Mouse (Mus musculus): ENCODE measurements around the gene Samm50. TPM values are rescaled to one million over a fixed set of nuclear protein-coding genes. Genes with fewer than 3 reads are reported as not detected.

Gene Samm50
- polyA plus RNA-seq, 1 experiment from 2014 or later = 56.3 TPM

GRCm38 (mm10) chr15:84246195-84246594 lies 54.2 kb downstream of the Samm50 start:
- Histone ChIP-seq H3K27ac (peak overlapping the region; percentile 2; the same call in 1 of the 2 replicates), H3K4me2 (replicated peaks) (no peak overlapping the region), H3K4me3 (replicated peaks; ENCODE audit: low read length) (no peak overlapping the region), H3K9ac (no peak overlapping the region), H3K27me3 (ENCODE audit: control insufficient read depth, insufficient read depth, low read length) (no peaks in the 10 kb centered on the region), H3K4me1 (replicated peaks; ENCODE audit: control insufficient read depth, insufficient read depth, low read length) (peaks cover 6% of the 10 kb centered on the region), H3K36me3 (replicated peaks; ENCODE audit: control insufficient read depth, insufficient read depth) (no peaks in the 10 kb centered on the region), H3K9me3 (ENCODE audit: control insufficient read depth, low read length) (peaks cover 6% of the 10 kb centered on the region; the same call in 1 of the 2 replicates)
- 83% methylated on average over 6 of the region's 6 CpGs for WGBS
- DNase-seq (ENCODE audit: low spot score) = no peak
- no peak for ATAC-seq (ENCODE audit: low FRiP score)

GRCm38 (mm10) chr15:84247309-84247708 lies 55.3 kb downstream of the Samm50 start:
- Histone ChIP-seq H3K9me3 (ENCODE audit: control insufficient read depth, low read length) (peaks cover 6% of the 10 kb centered on the region; the same call in 1 of the 2 replicates), H3K4me3 (replicated peaks; ENCODE audit: low read length) (no peak overlapping the region), H3K4me1 (replicated peaks; ENCODE audit: control insufficient read depth, insufficient read depth, low read length) (peaks cover 10% of the 10 kb centered on the region), H3K4me2 (replicated peaks) (no peak overlapping the region), H3K9ac (no peak overlapping the region), H3K36me3 (replicated peaks; ENCODE audit: control insufficient read depth, insufficient read depth) (no peaks in the 10 kb centered on the region), H3K27me3 (ENCODE audit: control insufficient read depth, insufficient read depth, low read length) (no peaks in the 10 kb centered on the region), H3K27ac (no peak overlapping the region)
- DNase-seq (ENCODE audit: low spot score) (no peak), ATAC-seq (ENCODE audit: low FRiP score) (no peak)
- 85% methylated on average over 3 of the region's 3 CpGs for WGBS

GRCm38 (mm10) chr15:84251227-84251626 lies 59.2 kb downstream of the Samm50 start:
- Histone ChIP-seq H3K27me3 (ENCODE audit: control insufficient read depth, insufficient read depth, low read length) (no peaks in the 10 kb centered on the region), H3K27ac (no peak overlapping the region), H3K9me3 (ENCODE audit: control insufficient read depth, low read length) (peaks cover 6% of the 10 kb centered on the region; the same call in 1 of the 2 replicates), H3K4me3 (replicated peaks; ENCODE audit: low read length) (no peak overlapping the region), H3K4me1 (replicated peaks; ENCODE audit: control insufficient read depth, insufficient read depth, low read length) (peaks cover 5% of the 10 kb centered on the region), H3K4me2 (replicated peaks) (no peak overlapping the region), H3K9ac (no peak overlapping the region), H3K36me3 (replicated peaks; ENCODE audit: control insufficient read depth, insufficient read depth) (no peaks in the 10 kb centered on the region)
- 33% methylated on average over 13 of the region's 13 CpGs for WGBS
- ATAC-seq (ENCODE audit: low FRiP score) (no peak), DNase-seq (ENCODE audit: low spot score) (peak; percentile 40)

- Histone ChIP-seq H3K36me3 (replicated peaks; ENCODE audit: control insufficient read depth, insufficient read depth) (no peaks in the 10 kb centered on the region), H3K4me1 (replicated peaks; ENCODE audit: control insufficient read depth, insufficient read depth, low read length) (peaks cover 5% of the 10 kb centered on the region), H3K4me2 (replicated peaks) (no peak overlapping the region), H3K27me3 (ENCODE audit: control insufficient read depth, insufficient read depth, low read length) (no peaks in the 10 kb centered on the region), H3K4me3 (replicated peaks; ENCODE audit: low read length) (no peak overlapping the region), H3K9me3 (ENCODE audit: control insufficient read depth, low read length) (0 out of 2 replicates have a peak, but pooled peaks cover under 1% of the 10 kb centered on the region), H3K27ac (no peak overlapping the region), H3K9ac (no peak overlapping the region)
- 94% methylated on average over 7 of the region's 7 CpGs for WGBS
- no peak for ATAC-seq (ENCODE audit: low FRiP score)
- no peak for DNase-seq (ENCODE audit: low spot score)
These were observed 60.6 kb downstream of the Samm50 start for GRCm38 (mm10) chr15:84252645-84253044.

GRCm38 (mm10) chr15:84253757-84254156 lies 61.7 kb downstream of the Samm50 start:
- Histone ChIP-seq H3K27ac (no peak overlapping the region), H3K9me3 (ENCODE audit: control insufficient read depth, low read length) (no peaks in the 10 kb centered on the region), H3K4me3 (replicated peaks; ENCODE audit: low read length) (no peak overlapping the region), H3K27me3 (ENCODE audit: control insufficient read depth, insufficient read depth, low read length) (no peaks in the 10 kb centered on the region), H3K4me2 (replicated peaks) (no peak overlapping the region), H3K36me3 (replicated peaks; ENCODE audit: control insufficient read depth, insufficient read depth) (no peaks in the 10 kb centered on the region), H3K4me1 (replicated peaks; ENCODE audit: control insufficient read depth, insufficient read depth, low read length) (peaks cover 5% of the 10 kb centered on the region), H3K9ac (no peak overlapping the region)
- ATAC-seq (ENCODE audit: low FRiP score) = no peak
- no peak for DNase-seq (ENCODE audit: low spot score)
- 43% methylated on average over 11 of the region's 11 CpGs for WGBS

- WGBS = 66% methylated on average over 8 of the region's 8 CpGs
- no peaks in the 10 kb centered on the region for H3K27me3 ChIP-seq (ENCODE audit: control insufficient read depth, insufficient read depth, low read length)
- H3K9me3 ChIP-seq (ENCODE audit: control insufficient read depth, low read length) = no peaks in the 10 kb centered on the region
- no peak overlapping the region for H3K4me2 ChIP-seq (replicated peaks)
- H3K4me1 ChIP-seq (replicated peaks; ENCODE audit: control insufficient read depth, insufficient read depth, low read length) = peaks cover 5% of the 10 kb centered on the region
- DNase-seq (ENCODE audit: low spot score) = no peak
- ATAC-seq (ENCODE audit: low FRiP score) = no peak
- H3K9ac ChIP-seq = no peak overlapping the region
- no peaks in the 10 kb centered on the region for H3K36me3 ChIP-seq (replicated peaks; ENCODE audit: control insufficient read depth, insufficient read depth)
- no peak overlapping the region for H3K27ac ChIP-seq
- no peak overlapping the region for H3K4me3 ChIP-seq (replicated peaks; ENCODE audit: low read length)
These were observed 62.3 kb downstream of the Samm50 start for GRCm38 (mm10) chr15:84254387-84254786.

- no peak overlapping the region for H3K9ac ChIP-seq
- DNase-seq (ENCODE audit: low spot score) (no peak), ATAC-seq (ENCODE audit: low FRiP score) (no peak)
- H3K27ac ChIP-seq = no peak overlapping the region
- WGBS = 71% methylated on average over 12 of the region's 12 CpGs
- no peaks in the 10 kb centered on the region for H3K27me3 ChIP-seq (ENCODE audit: control insufficient read depth, insufficient read depth, low read length)
- no peaks in the 10 kb centered on the region for H3K36me3 ChIP-seq (replicated peaks; ENCODE audit: control insufficient read depth, insufficient read depth)
- H3K9me3 ChIP-seq (ENCODE audit: control insufficient read depth, low read length) = no peaks in the 10 kb centered on the region
- H3K4me1 ChIP-seq (replicated peaks; ENCODE audit: control insufficient read depth, insufficient read depth, low read length) = peaks cover 15% of the 10 kb centered on the region
- no peak overlapping the region for H3K4me3 ChIP-seq (replicated peaks; ENCODE audit: low read length)
- H3K4me2 ChIP-seq (replicated peaks) = no peak overlapping the region
These were observed 64.3 kb downstream of the Samm50 start for GRCm38 (mm10) chr15:84256254-84256850.

GRCm38 (mm10) chr15:84256864-84257263 lies 64.8 kb downstream of the Samm50 start:
- no peak overlapping the region for H3K9ac ChIP-seq
- DNase-seq (ENCODE audit: low spot score) = no peak
- H3K27me3 ChIP-seq (ENCODE audit: control insufficient read depth, insufficient read depth, low read length) = no peaks in the 10 kb centered on the region
- H3K4me3 ChIP-seq (replicated peaks; ENCODE audit: low read length) = no peak overlapping the region
- H3K4me2 ChIP-seq (replicated peaks) = no peak overlapping the region
- no peaks in the 10 kb centered on the region for H3K9me3 ChIP-seq (ENCODE audit: control insufficient read depth, low read length)
- no peak overlapping the region for H3K27ac ChIP-seq
- WGBS = 89% methylated on average over 5 of the region's 5 CpGs
- H3K4me1 ChIP-seq (replicated peaks; ENCODE audit: control insufficient read depth, insufficient read depth, low read length) = peaks cover 12% of the 10 kb centered on the region
- no peak for ATAC-seq (ENCODE audit: low FRiP score)
- no peaks in the 10 kb centered on the region for H3K36me3 ChIP-seq (replicated peaks; ENCODE audit: control insufficient read depth, insufficient read depth)

- DNase-seq (ENCODE audit: low spot score) (no peak), ATAC-seq (ENCODE audit: low FRiP score) (no peak)
- Histone ChIP-seq H3K36me3 (replicated peaks; ENCODE audit: control insufficient read depth, insufficient read depth) (no peaks in the 10 kb centered on the region), H3K9ac (no peak overlapping the region), H3K27ac (no peak overlapping the region), H3K4me3 (replicated peaks; ENCODE audit: low read length) (no peak overlapping the region), H3K9me3 (ENCODE audit: control insufficient read depth, low read length) (no peaks in the 10 kb centered on the region), H3K4me1 (replicated peaks; ENCODE audit: control insufficient read depth, insufficient read depth, low read length) (peaks cover 12% of the 10 kb centered on the region), H3K4me2 (replicated peaks) (no peak overlapping the region), H3K27me3 (ENCODE audit: control insufficient read depth, insufficient read depth, low read length) (no peaks in the 10 kb centered on the region)
- 53% methylated on average over 9 of the region's 9 CpGs for WGBS
These were observed 66.7 kb downstream of the Samm50 start for GRCm38 (mm10) chr15:84258602-84259355.
